Mouse (Mus musculus) spleen, adult 12 weeks (tissue): Measurements from ENCODE around the gene Prkag3.

Source experiments
- DNase-seq: peaks from one replicate; pipeline ENCODE4 v3.0.0; 2022; ENCODE audit warnings: low spot score

Gene Prkag3

GRCm38 (mm10) chr1:74748643-74749271 lies at the start of gene Prkag3:
TSS of gene Prkag3 (minus strand) at chr1:74749221.
- no peak for DNase-seq

GRCm38 (mm10) chr1:74797459-74797858 lies 48.4 kb upstream of the Prkag3 start:
- no peak for DNase-seq

- no peak for DNase-seq
These were observed 46.1 kb upstream of the Prkag3 start for GRCm38 (mm10) chr1:74795145-74795529.

GRCm38 (mm10) chr1:74794487-74795144 lies 45.6 kb upstream of the Prkag3 start:
- DNase-seq = no peak

GRCm38 (mm10) chr1:74792831-74793660 lies 44.0 kb upstream of the Prkag3 start:
- DNase-seq = no peak

- no peak for DNase-seq
These were observed 42.2 kb upstream of the Prkag3 start, which contains the start of gene Wnt10a for GRCm38 (mm10) chr1:74791249-74791648. TSS of gene Wnt10a (plus strand) at chr1:74791516.

GRCm38 (mm10) chr1:74790095-74790494 lies 41.1 kb upstream of the Prkag3 start:
- no peak for DNase-seq

GRCm38 (mm10) chr1:74788603-74789176 lies 39.7 kb upstream of the Prkag3 start:
- DNase-seq = no peak

GRCm38 (mm10) chr1:74787846-74788245 lies 38.8 kb upstream of the Prkag3 start:
- DNase-seq = peak; percentile 34

GRCm38 (mm10) chr1:74784041-74784759 lies 35.2 kb upstream of the Prkag3 start:
- no peak for DNase-seq

- no peak for DNase-seq
These were observed 34.5 kb upstream of the Prkag3 start for GRCm38 (mm10) chr1:74783554-74783953.

GRCm38 (mm10) chr1:74782045-74782444 lies 33.0 kb upstream of the Prkag3 start:
- DNase-seq = no peak

GRCm38 (mm10) chr1:74778934-74779486 lies 30.0 kb upstream of the Prkag3 start:
- DNase-seq = no peak

- no peak for DNase-seq
These were observed 26.8 kb upstream of the Prkag3 start for GRCm38 (mm10) chr1:74775816-74776215.

- DNase-seq = no peak
These were observed 25.0 kb upstream of the Prkag3 start for GRCm38 (mm10) chr1:74774062-74774461.

- no peak for DNase-seq
These were observed 24.1 kb upstream of the Prkag3 start for GRCm38 (mm10) chr1:74773136-74773535.

GRCm38 (mm10) chr1:74771931-74772620 lies 23.1 kb upstream of the Prkag3 start:
- no peak for DNase-seq

GRCm38 (mm10) chr1:74771845-74771930 lies 22.7 kb upstream of the Prkag3 start, which contains the start of gene Wnt6:
TSS of gene Wnt6 (plus strand) at chr1:74771892.
- no peak for DNase-seq

GRCm38 (mm10) chr1:74771467-74771844 lies 22.4 kb upstream of the Prkag3 start:
- no peak for DNase-seq

GRCm38 (mm10) chr1:74770727-74771466 lies 21.9 kb upstream of the Prkag3 start:
- DNase-seq = no peak

- no peak for DNase-seq
These were observed 14.1 kb upstream of the Prkag3 start for GRCm38 (mm10) chr1:74763081-74763480.
